Mouse (Mus musculus): ENCODE results near the gene Zfhx3.
A peak's percentile ranks its signal among the peaks of the same experiment; 100 is the strongest.

Gene Zfhx3

GRCm38 (mm10) chr8:108537686-108538551 is 595.5 kb downstream of the Zfhx3 start:
- DNase-seq (ENCODE audit: low read depth) = no peak

GRCm38 (mm10) chr8:108538929-108539555 is 596.6 kb downstream of the Zfhx3 start:
- no peak for DNase-seq (ENCODE audit: low read depth)

- peak; percentile 31 for DNase-seq (ENCODE audit: low read depth)
Measured at GRCm38 (mm10) chr8:108552518-108552917, 610.1 kb downstream of the Zfhx3 start.

GRCm38 (mm10) chr8:108553808-108554577 is 611.5 kb downstream of the Zfhx3 start:
- DNase-seq (ENCODE audit: low read depth) = no peak

GRCm38 (mm10) chr8:108554578-108555245 is 612.3 kb downstream of the Zfhx3 start:
- no peak for DNase-seq (ENCODE audit: low read depth)

GRCm38 (mm10) chr8:108563420-108563819 is 621.0 kb downstream of the Zfhx3 start:
- no peak for DNase-seq (ENCODE audit: low read depth)

- no peak for DNase-seq (ENCODE audit: low read depth)
Measured at GRCm38 (mm10) chr8:108563934-108564564, 621.6 kb downstream of the Zfhx3 start.

GRCm38 (mm10) chr8:108566035-108566434 is 623.6 kb downstream of the Zfhx3 start:
- DNase-seq (ENCODE audit: low read depth) = no peak

- no peak for DNase-seq (ENCODE audit: low read depth)
Measured at GRCm38 (mm10) chr8:108573295-108574017, 631.0 kb downstream of the Zfhx3 start.

- peak; percentile 65 for DNase-seq (ENCODE audit: low read depth)
Measured at GRCm38 (mm10) chr8:108574101-108574500, 631.7 kb downstream of the Zfhx3 start.

GRCm38 (mm10) chr8:108577571-108577970 is 635.1 kb downstream of the Zfhx3 start:
- no peak for DNase-seq (ENCODE audit: low read depth)

- no peak for DNase-seq (ENCODE audit: low read depth)
Measured at GRCm38 (mm10) chr8:108578388-108578787, 635.9 kb downstream of the Zfhx3 start.

- no peak for DNase-seq (ENCODE audit: low read depth)
Measured at GRCm38 (mm10) chr8:108579808-108580207, 637.4 kb downstream of the Zfhx3 start.

GRCm38 (mm10) chr8:108580364-108580763 is 637.9 kb downstream of the Zfhx3 start:
- DNase-seq (ENCODE audit: low read depth) = no peak

- DNase-seq (ENCODE audit: low read depth) = no peak
Measured at GRCm38 (mm10) chr8:108581557-108581956, 639.1 kb downstream of the Zfhx3 start.

- DNase-seq (ENCODE audit: low read depth) = no peak
Measured at GRCm38 (mm10) chr8:108582251-108582650, 639.8 kb downstream of the Zfhx3 start.

- DNase-seq (ENCODE audit: low read depth) = no peak
Measured at GRCm38 (mm10) chr8:108583261-108583660, 640.8 kb downstream of the Zfhx3 start.

- DNase-seq (ENCODE audit: low read depth) = no peak
Measured at GRCm38 (mm10) chr8:108583867-108584661, 641.6 kb downstream of the Zfhx3 start.

GRCm38 (mm10) chr8:108584662-108584978 is 642.2 kb downstream of the Zfhx3 start:
- DNase-seq (ENCODE audit: low read depth) = no peak

GRCm38 (mm10) chr8:108591037-108591436 is 648.6 kb downstream of the Zfhx3 start:
- DNase-seq (ENCODE audit: low read depth) = no peak

Data from NIH3T3 (cell line).